Mouse (Mus musculus) spleen, postnatal 4 days (tissue): Measurements from ENCODE around the gene Senp1.
A peak's percentile ranks its signal among the peaks of the same experiment; 100 is the strongest.

Experiments
- DNase-seq, 2 experiments: peaks; one replicate each; pipeline ENCODE4 v3.0.0; 2022; ENCODE audit warnings: low spot score in 2 of 2

The Senp1 gene

DNA sequence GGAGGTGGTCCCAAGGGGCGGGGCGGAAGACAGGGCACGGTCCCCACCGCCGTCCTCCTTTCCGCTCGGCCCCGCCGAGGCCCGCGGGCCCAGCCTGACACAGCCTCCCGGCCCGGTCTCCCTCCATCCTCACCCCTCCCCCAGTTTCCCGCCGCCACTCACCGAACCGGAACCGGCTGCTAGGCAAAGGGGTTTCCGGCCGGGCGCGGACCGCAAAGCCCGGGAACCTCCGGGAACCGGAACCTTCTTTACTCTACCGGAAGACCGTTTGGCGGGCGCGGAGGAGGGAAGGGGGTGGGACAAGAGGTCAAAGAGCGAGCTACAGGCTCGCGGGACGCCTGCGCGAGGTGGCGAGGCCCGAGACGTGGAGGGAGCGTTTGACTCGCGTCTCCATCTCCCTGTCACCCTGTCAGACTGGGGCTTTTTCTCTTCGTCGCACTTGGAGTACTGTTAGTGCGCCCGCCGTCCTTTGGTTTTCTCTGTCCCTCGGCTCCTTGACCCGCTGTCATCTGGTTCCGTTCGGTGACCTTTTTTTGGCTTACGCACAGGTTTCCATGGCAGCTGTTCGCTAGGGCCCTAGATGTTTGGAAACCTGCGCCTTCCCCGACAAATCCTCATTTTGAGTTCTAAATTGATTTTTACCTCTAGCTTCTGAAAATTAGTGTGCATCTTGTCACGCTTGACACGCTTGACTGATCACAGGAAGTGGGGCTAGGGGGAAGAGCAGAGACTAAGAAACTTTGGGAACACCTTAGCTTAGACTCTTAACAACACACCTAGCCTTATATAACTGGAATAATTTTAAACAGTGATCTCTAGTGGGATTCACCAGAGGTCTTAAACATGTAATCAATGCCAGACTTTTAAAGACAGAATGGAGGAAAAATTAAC, at the start of gene Senp1:
Senp1 (minus strand) TSS at position 624 of the 891 bp plus-strand sequence.
- peak; percentile 87 to 94 for DNase-seq

DNA sequence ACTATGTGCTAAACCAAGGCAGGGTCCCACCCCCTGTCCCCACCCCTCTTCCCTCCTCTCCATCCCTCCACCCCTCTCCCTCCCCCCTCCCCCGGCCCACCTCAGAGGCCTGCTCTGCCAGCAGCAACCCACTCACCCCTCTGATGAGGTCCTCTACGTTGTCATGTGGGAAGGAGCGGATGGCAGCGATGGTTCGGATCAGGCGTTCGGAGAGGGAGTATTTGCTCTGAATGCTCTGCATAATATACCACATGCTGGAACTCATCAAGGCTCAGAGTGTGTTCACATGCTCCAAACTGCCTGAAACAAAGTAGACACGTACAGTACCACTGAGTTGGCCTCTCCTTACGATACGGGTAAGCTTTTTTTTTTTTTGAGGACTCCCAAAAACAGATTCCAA, 49.0 kb upstream of the Senp1 start:
- DNase-seq: no peak

DNA sequence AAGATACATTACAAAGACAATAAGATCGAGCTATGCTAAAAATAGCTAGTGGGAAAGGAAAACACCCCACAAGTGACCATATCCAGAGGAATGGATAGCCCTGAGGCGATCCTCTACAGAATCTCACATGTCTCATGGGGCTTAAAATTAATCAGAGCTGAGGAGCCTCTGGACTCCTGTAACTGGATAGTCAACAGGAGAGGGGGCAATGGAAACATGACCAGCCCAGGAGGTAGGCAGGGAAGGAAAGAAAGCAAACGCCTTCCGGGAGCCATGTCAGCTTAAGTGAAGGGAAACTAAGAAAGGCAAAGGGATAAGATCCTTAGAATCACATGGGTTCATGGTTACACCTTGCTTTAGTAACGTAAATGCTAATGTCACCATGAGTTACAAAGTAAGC, 47.3 kb upstream of the Senp1 start:
- no peak for DNase-seq

DNA sequence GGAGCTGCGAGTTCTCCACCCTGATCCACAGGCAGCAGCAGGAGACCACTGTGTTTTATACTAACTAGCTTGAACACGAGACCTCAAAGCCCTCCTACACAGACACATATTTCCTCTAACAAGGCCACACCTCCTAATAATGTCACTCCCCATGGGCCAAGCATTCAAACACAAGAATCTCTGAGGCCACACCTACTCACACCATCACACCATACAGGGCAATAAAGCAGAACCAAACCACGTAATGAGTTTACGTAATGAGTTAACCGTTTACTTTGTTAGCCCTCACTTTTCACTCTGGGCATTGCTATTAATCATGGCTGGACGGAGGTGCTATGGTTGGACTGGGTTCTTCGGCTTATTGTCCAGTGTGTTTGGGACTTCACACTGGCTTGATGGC, 46.2 kb upstream of the Senp1 start:
- no peak for DNase-seq

GRCm38 (mm10) chr15:98136871-98137270, 43.3 kb upstream of the Senp1 start:
- DNase-seq: no peak

DNA sequence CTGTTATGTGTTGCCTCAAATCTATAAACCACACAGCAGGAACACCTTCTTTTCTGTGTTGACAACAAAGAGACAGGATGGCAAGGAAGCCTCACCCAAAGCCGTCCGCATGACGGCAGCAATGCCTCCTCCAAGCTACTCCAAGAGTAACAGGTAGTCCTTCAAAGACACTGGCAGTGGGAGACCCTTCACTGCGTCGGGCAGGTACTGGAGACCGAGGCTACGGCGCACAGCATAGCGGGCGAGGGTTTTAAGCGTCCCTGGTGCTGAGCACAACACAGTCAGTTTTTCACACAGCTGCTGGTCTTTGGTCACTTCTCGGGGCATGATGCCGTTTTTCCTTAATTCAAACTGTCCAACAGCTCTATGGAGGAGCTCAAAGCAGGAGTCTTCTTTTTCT, 42.1 kb upstream of the Senp1 start:
- DNase-seq: no peak

DNA sequence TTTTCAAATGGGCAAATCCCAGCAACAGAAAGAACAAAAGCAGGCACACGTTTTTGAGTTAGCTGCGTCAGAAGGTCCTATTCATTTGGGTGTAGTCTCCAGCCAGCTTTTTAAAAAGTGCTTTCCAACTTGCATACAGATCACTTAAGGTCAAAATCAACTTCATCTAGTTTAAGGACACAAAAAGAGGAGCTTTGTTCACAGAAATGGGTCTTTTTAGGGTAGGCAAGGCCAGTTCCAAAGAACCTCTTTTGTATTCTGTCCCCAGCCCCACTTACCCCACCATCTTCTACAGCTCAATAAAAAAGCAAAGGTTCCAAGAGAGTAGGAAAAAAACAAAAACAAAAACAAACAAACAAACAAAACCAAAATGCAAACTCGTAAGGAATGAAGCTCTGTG, 41.1 kb upstream of the Senp1 start:
- no peak for DNase-seq

- DNase-seq: no peak
These were observed 40.5 kb upstream of the Senp1 start for GRCm38 (mm10) chr15:98134034-98134433.

DNA sequence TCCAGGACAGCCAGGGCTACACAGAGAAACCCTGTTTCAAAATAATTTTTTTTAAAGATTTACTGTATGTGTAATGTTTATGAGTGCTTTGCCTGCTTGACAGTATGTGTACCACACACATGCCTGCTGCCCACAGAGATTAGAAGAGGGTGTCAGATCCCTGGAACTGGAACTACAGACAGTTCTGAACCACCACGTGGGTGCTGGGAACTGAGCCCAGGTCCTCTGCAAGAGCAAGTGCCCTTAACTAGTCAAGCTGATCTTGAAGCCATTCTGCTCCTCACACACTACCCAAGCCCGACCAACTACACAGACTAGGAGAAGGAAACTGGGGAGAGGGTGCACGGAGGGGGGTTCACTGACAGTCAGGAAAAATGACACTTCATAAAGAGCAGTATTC, 39.9 kb upstream of the Senp1 start:
- no peak for DNase-seq

- no peak for DNase-seq
These were observed 38.6 kb upstream of the Senp1 start for GRCm38 (mm10) chr15:98131942-98132655.

GRCm38 (mm10) chr15:98131451-98131850, 37.9 kb upstream of the Senp1 start:
- DNase-seq: no peak

- no peak for DNase-seq
These were observed 37.5 kb upstream of the Senp1 start for GRCm38 (mm10) chr15:98131001-98131400.

DNA sequence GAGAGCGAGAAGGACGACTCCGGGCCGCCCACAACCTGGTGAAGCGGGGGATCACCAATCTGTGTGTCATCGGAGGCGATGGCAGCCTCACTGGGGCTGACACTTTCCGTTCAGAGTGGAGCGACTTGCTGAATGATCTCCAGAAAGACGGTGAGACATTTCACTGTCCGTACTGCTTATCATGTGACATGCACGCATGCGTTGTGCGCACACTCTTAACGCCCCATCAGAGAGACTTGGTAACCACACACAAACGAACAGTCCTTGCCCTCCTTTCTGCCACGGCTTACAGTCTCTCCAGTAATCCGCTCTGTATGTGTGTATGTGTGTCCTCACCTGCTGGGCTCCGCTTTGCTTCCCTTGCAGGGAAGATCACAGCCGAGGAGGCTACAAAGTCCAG, 27.3 kb upstream of the Senp1 start:
- DNase-seq: no peak

DNA sequence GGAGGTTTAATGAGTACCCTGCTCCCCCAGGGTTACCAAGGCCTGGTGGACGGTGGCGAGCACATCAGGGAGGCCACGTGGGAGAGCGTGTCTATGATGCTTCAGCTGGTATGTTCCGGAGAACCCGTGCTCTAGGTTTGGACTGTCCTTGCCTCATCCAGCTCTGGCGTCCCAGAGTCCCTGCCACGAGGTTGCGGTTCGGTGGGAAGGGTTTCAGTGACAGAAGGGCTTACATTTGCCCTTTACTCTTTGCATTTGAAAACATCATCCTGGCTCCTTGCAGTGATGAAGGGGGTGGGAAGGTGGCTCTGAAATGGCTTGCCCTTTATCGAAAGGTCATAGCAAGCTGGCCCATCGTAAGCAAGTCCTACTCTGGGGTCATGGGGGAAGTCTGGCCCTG, 25.8 kb upstream of the Senp1 start:
- no peak for DNase-seq

DNA sequence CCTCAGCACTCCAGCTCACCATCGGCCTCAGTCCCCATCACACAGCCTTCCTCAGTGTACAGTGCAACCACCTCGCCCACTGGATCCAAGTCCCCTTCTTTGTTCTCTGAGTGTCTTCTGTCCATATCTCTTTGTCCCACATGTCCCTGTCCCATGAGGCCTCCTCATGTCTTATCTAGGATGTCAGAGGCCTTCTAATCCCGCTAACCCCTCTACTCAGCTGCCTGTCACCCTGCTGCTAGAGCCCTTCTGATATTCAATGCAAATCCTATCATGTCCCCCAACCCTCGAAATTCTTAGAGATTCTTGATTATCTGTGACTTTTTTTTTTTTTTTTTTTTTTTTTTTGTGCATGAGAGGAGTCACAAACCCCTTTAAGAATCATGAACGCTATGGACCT, 22.7 kb upstream of the Senp1 start:
- DNase-seq: no peak

DNA sequence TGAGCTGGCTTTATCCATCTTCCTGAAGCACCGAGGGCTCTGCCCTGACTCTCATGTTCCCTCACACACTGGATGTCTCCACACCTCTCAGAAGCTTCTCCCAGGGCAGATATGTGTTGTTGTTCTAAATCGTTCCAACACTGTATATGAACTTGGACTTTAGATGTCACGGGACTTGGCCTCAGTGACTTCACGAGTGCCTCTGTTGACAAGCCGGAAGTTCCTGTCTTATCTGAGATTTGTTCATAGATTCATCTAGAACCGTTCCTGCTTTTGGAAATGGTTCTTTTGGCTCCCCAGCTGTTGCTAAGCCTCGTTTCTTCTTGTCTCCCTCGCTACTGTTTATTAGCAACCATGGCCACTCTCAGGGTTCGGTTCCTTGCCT, 22.2 kb upstream of the Senp1 start:
- no peak for DNase-seq

DNA sequence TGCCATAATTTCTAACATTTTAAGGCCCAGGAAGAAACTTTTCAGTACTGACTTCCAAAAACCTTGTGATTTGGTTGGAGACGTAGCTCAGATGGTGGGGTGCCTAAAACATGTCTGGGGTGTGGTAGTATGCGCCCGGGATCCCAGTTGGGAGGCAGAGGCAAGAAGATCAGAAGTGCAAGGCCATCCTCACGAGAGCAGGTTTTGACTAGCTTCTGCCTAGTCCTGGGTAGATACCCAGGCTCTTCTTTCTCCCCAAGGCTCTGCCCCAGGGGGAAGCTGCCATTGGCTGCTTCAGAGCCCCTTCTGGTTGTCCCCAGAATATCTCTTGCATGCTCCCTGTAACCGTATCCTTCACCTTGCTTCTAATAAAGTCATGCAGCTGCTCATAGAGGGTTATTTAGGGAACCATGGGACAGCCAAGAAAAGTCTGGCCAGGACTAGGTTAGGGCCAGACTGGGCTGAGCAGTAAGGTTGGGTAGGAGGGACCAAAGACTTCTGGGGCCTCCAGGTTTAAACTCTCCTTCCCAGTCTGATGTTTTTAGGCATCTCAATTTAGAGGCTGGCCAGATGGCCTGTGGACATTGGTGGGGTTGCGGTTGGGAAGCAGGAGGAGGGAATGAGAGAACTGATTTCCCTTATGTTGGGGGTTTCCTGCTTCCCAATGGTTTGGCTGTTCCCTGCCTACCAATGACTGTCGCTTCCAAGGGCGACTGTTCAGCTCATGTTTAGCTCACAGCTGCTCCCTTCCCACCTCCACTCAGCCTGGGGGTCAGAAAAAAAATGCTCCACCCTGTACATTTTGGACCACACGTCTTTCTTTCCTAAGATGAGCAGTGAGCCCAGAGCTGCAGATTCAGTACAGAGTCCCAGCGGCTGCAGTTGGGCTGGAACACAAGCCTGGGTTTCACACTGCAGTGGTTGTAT, 21.6 kb upstream of the Senp1 start:
- no peak for DNase-seq

DNA sequence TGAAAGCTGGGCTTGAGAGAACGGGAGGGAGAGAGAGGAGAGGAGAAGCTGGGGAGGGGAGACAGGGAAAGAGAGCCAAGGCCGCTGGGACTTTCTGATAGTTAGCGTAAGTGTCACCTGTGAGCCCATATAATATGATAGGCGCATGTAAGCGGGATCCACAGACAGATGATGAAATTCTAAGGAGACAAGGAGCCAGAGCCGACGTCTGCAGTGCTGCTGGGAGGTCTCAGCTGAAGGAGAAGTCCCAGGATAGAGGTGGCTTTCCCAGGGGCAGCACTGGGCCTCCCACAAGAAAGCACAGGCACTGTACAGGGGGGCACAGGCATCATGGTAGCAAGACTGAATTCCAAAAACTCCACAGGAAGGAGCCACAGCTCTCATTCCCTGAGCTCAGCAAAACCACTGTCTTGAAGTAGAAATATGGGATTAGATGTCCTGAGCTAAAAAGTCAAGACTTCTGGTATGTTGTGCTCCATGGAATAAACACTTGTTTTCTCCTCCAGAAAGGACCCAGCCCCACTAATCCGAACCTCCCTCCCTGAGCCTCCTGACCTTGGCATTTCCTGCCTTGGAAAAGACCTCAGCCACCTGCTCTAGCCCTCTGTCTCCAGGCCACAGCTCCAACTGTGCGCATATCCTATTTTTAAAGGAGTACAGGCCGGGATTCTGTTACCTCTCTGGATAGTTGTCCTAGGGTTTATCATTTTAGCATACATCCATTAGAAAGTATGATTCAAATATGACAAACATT, 20.7 kb upstream of the Senp1 start:
- DNase-seq: no peak

GRCm38 (mm10) chr15:98111791-98112190, 18.2 kb upstream of the Senp1 start:
- peak in 1 of 2 experiments; percentile 26 for DNase-seq

GRCm38 (mm10) chr15:98108297-98109152, 15.0 kb upstream of the Senp1 start:
- peak; percentile 76 to 81 for DNase-seq
